ENCODE assay signal across 11 mouse cellular contexts in the genomic region with DNA sequence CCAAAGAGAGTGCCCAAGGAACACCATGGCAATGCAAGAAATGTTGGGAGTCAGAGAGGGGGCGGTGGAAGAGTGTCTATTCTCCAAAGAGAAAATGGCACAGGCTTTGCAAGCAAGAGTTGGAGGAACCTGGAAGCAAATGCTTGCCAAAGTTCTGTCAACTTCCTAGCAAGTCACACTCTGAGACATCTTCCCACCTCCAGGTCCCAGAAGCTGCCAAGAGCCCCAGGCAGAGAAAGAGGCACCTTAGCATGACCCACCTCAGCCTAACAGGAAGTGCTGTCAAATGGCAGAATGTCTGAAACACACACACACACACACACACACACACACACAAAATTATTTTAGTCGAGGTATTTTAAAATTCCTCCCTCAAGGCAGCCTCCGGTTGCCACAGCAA.
"Had no signal": no experiment of that assay in that cellular context is flagged by ENCODE, and none has a peak within 500 bp of the region (broad histone marks: within the 10 kb centered on the region; RNA-seq: fewer than 3 reads in every experiment).

No protein-coding gene starts in this region.

- ATAC-seq: intestine, embryonic 15.5 days; liver, postnatal 0 days; midbrain, embryonic 13.5 days had no signal

- DNase-seq: kidney, adult 2 months; kidney, postnatal 36 days; layer of hippocampus, adult 9-11 months; liver; liver, embryonic 13.5 days; liver, postnatal 0 days; lung, postnatal 14 days; spleen, adult 18-20 months; thymus, postnatal 36 days had no signal
